Mouse (Mus musculus) induced T-regulatory cell, adult 2 months (primary cell): Measurements from ENCODE around the gene Kirrel3.

Experiments used
- DNase-seq: peaks from one replicate; pipeline ENCODE4 v3.0.0-alpha.2; 2012; ENCODE audit warnings: low read depth

Kirrel3 gene

GRCm38 (mm10) chr9:34603750-34604149 is 118.1 kb downstream of the Kirrel3 start:
- DNase-seq, result no peak

GRCm38 (mm10) chr9:34604931-34605330 is 119.2 kb downstream of the Kirrel3 start:
- DNase-seq, result no peak

- no peak for DNase-seq
These were observed 119.8 kb downstream of the Kirrel3 start for GRCm38 (mm10) chr9:34605486-34605885.

GRCm38 (mm10) chr9:34607976-34608375 is 122.3 kb downstream of the Kirrel3 start:
- no peak for DNase-seq

GRCm38 (mm10) chr9:34612886-34613769 is 127.4 kb downstream of the Kirrel3 start:
- no peak for DNase-seq

GRCm38 (mm10) chr9:34618099-34618498 is 132.4 kb downstream of the Kirrel3 start:
- no peak for DNase-seq

- no peak for DNase-seq
These were observed 134.2 kb downstream of the Kirrel3 start for GRCm38 (mm10) chr9:34619913-34620312.

- DNase-seq, result no peak
These were observed 137.8 kb downstream of the Kirrel3 start for GRCm38 (mm10) chr9:34623526-34623925.

- no peak for DNase-seq
These were observed 138.3 kb downstream of the Kirrel3 start for GRCm38 (mm10) chr9:34624021-34624420.

- no peak for DNase-seq
These were observed 143.1 kb downstream of the Kirrel3 start for GRCm38 (mm10) chr9:34628841-34629240.

- DNase-seq, result no peak
These were observed 150.0 kb downstream of the Kirrel3 start for GRCm38 (mm10) chr9:34635696-34636095.

- DNase-seq, result no peak
These were observed 158.2 kb downstream of the Kirrel3 start for GRCm38 (mm10) chr9:34643917-34644316.

GRCm38 (mm10) chr9:34644392-34644791 is 158.7 kb downstream of the Kirrel3 start:
- DNase-seq, result no peak

- DNase-seq, result no peak
These were observed 161.1 kb downstream of the Kirrel3 start for GRCm38 (mm10) chr9:34646831-34647230.

GRCm38 (mm10) chr9:34652278-34652677 is 166.6 kb downstream of the Kirrel3 start:
- DNase-seq, result no peak

GRCm38 (mm10) chr9:34653141-34653540 is 167.4 kb downstream of the Kirrel3 start:
- DNase-seq, result no peak

- no peak for DNase-seq
These were observed 174.9 kb downstream of the Kirrel3 start for GRCm38 (mm10) chr9:34660566-34660965.

GRCm38 (mm10) chr9:34663412-34663811 is 177.7 kb downstream of the Kirrel3 start:
- DNase-seq, result no peak

- no peak for DNase-seq
These were observed 179.9 kb downstream of the Kirrel3 start for GRCm38 (mm10) chr9:34665361-34666129.

GRCm38 (mm10) chr9:34667182-34667581 is 181.5 kb downstream of the Kirrel3 start:
- DNase-seq, result no peak

- DNase-seq, result no peak
These were observed 185.2 kb downstream of the Kirrel3 start for GRCm38 (mm10) chr9:34670906-34671305.

- DNase-seq, result no peak
These were observed 201.1 kb downstream of the Kirrel3 start for GRCm38 (mm10) chr9:34686798-34687197.

GRCm38 (mm10) chr9:34688358-34688757 is 202.7 kb downstream of the Kirrel3 start:
- DNase-seq, result no peak
